Mouse (Mus musculus) liver, adult 2 months (tissue): Measurements from ENCODE around the gene Ptgir.

Source experiments
- CTCF ChIP-seq: fragments of 200-500 bp; IDR thresholded peaks from 2 replicates; pipeline ENCODE4 v1.5.1; 2011; ENCODE audit warnings: low read depth, low read length, control low read depth
- POLR2A ChIP-seq: fragments of 200-500 bp; IDR thresholded peaks from 2 replicates; pipeline ENCODE4 v1.6.1; 2011; ENCODE audit warnings: low read length, control low read depth; ENCODE audit not compliant: insufficient read depth; ENCODE audit errors: extremely low read depth

GRCm38 (mm10) chr7:16858336-16858735 lies 48.0 kb upstream of the Ptgir start:
- peak; percentile 82 for TF ChIP-seq CTCF
- TF ChIP-seq POLR2A: no peak
